Mouse (Mus musculus) stomach, postnatal 0 days (tissue): ENCODE results near the gene Grin2d.

Experiments used
- CTCF ChIP-seq: IDR thresholded peaks from 2 replicates; pipeline ENCODE4 v1.5.1; 2016; ENCODE audit warnings: antibody characterized with exemption, low read depth, mild to moderate bottlenecking, moderate library complexity
- EP300 ChIP-seq: optimal IDR thresholded peaks from 2 replicates; pipeline ENCODE3; 2016; ENCODE audit warnings: antibody characterized with exemption

GRCm38 (mm10) chr7:45798931-45799330 lies 79.2 kb downstream of the Grin2d start:
- TF ChIP-seq CTCF (no peak), EP300 (no peak)
